Mouse (Mus musculus): ENCODE measurements around the gene Fam131b. TPM values are rescaled to one million over a fixed set of nuclear protein-coding genes. Genes with fewer than 3 reads are reported as not detected.

Fam131b gene
- total RNA-seq (2015; ENCODE audit: low replicate concordance): not detected in 2 replicates
- total RNA-seq (2017; ENCODE audit: low replicate concordance): not detected in 2 replicates

GRCm38 (mm10) chr6:42324482-42325267 is at the start of gene Fam131b:
TSS of gene Fam131b (minus strand) at chr6:42324643.
- ATAC-seq (replicated peaks; ENCODE audit: low FRiP score, poor library complexity, severe bottlenecking): no peak

GRCm38 (mm10) chr6:42373669-42374430 is 49.4 kb upstream of the Fam131b start:
- ATAC-seq (replicated peaks; ENCODE audit: low FRiP score, poor library complexity, severe bottlenecking): no peak

GRCm38 (mm10) chr6:42372816-42373547 is 48.5 kb upstream of the Fam131b start, which contains the start of gene Epha1:
TSS of gene Epha1 (minus strand) at chr6:42373268.
- no peak for ATAC-seq (replicated peaks; ENCODE audit: low FRiP score, poor library complexity, severe bottlenecking)

- no peak for ATAC-seq (replicated peaks; ENCODE audit: low FRiP score, poor library complexity, severe bottlenecking)
Observed at GRCm38 (mm10) chr6:42372421-42372815, 48.0 kb upstream of the Fam131b start.

GRCm38 (mm10) chr6:42372001-42372400 is 47.6 kb upstream of the Fam131b start:
- no peak for ATAC-seq (replicated peaks; ENCODE audit: low FRiP score, poor library complexity, severe bottlenecking)

- no peak for ATAC-seq (replicated peaks; ENCODE audit: low FRiP score, poor library complexity, severe bottlenecking)
Observed at GRCm38 (mm10) chr6:42370630-42371363, 46.4 kb upstream of the Fam131b start.

GRCm38 (mm10) chr6:42369870-42370269 is 45.4 kb upstream of the Fam131b start:
- ATAC-seq (replicated peaks; ENCODE audit: low FRiP score, poor library complexity, severe bottlenecking): no peak

- ATAC-seq (replicated peaks; ENCODE audit: low FRiP score, poor library complexity, severe bottlenecking): no peak
Observed at GRCm38 (mm10) chr6:42365215-42365614, 40.8 kb upstream of the Fam131b start.

GRCm38 (mm10) chr6:42364607-42365006 is 40.2 kb upstream of the Fam131b start:
- no peak for ATAC-seq (replicated peaks; ENCODE audit: low FRiP score, poor library complexity, severe bottlenecking)

- no peak for ATAC-seq (replicated peaks; ENCODE audit: low FRiP score, poor library complexity, severe bottlenecking)
Observed at GRCm38 (mm10) chr6:42364066-42364465, 39.6 kb upstream of the Fam131b start.

GRCm38 (mm10) chr6:42362974-42363373 is 38.5 kb upstream of the Fam131b start:
- no peak for ATAC-seq (replicated peaks; ENCODE audit: low FRiP score, poor library complexity, severe bottlenecking)

- ATAC-seq (replicated peaks; ENCODE audit: low FRiP score, poor library complexity, severe bottlenecking): no peak
Observed at GRCm38 (mm10) chr6:42362497-42362896, 38.1 kb upstream of the Fam131b start.

- no peak for ATAC-seq (replicated peaks; ENCODE audit: low FRiP score, poor library complexity, severe bottlenecking)
Observed at GRCm38 (mm10) chr6:42362074-42362473, 37.6 kb upstream of the Fam131b start.

GRCm38 (mm10) chr6:42361041-42361895 is 36.8 kb upstream of the Fam131b start:
- ATAC-seq (replicated peaks; ENCODE audit: low FRiP score, poor library complexity, severe bottlenecking): no peak

- no peak for ATAC-seq (replicated peaks; ENCODE audit: low FRiP score, poor library complexity, severe bottlenecking)
Observed at GRCm38 (mm10) chr6:42360231-42360840, 35.9 kb upstream of the Fam131b start.

- no peak for ATAC-seq (replicated peaks; ENCODE audit: low FRiP score, poor library complexity, severe bottlenecking)
Observed at GRCm38 (mm10) chr6:42359364-42360147, 35.1 kb upstream of the Fam131b start.

GRCm38 (mm10) chr6:42358901-42359300 is 34.5 kb upstream of the Fam131b start:
- ATAC-seq (replicated peaks; ENCODE audit: low FRiP score, poor library complexity, severe bottlenecking): no peak
